Mouse (Mus musculus): ENCODE measurements around the gene Gm525. TPM values are rescaled to one million over a fixed set of nuclear protein-coding genes. Genes with fewer than 3 reads are reported as not detected.

The Gm525 gene
- total RNA-seq, 2 experiments from 2014 or later: not detected

GRCm38 (mm10) chr11:89098083-89098835 lies 24.6 kb downstream of the Gm525 start:
- DNase-seq: no peak

- no peak for DNase-seq
These were observed 25.3 kb downstream of the Gm525 start for GRCm38 (mm10) chr11:89098930-89099329.

- peak; percentile 89 for DNase-seq
These were observed 26.8 kb downstream of the Gm525 start for GRCm38 (mm10) chr11:89100403-89100802.

- DNase-seq: peak; percentile 46
These were observed 27.2 kb downstream of the Gm525 start for GRCm38 (mm10) chr11:89100826-89101321.

GRCm38 (mm10) chr11:89103166-89103565 lies 29.5 kb downstream of the Gm525 start:
- peak; percentile 34 for DNase-seq

GRCm38 (mm10) chr11:89105211-89105610 lies 31.6 kb downstream of the Gm525 start:
- DNase-seq: no peak

GRCm38 (mm10) chr11:89105823-89106222 lies 32.2 kb downstream of the Gm525 start:
- DNase-seq: no peak

- DNase-seq: no peak
These were observed 33.7 kb downstream of the Gm525 start for GRCm38 (mm10) chr11:89107180-89107807.

GRCm38 (mm10) chr11:89124411-89124810 lies 50.8 kb downstream of the Gm525 start:
- DNase-seq: no peak

- DNase-seq: no peak
These were observed 57.2 kb downstream of the Gm525 start for GRCm38 (mm10) chr11:89130856-89131255.

GRCm38 (mm10) chr11:89132406-89132805 lies 58.8 kb downstream of the Gm525 start:
- DNase-seq: peak; percentile 29

GRCm38 (mm10) chr11:89134211-89134610 lies 60.6 kb downstream of the Gm525 start:
- no peak for DNase-seq

- no peak for DNase-seq
These were observed 64.3 kb downstream of the Gm525 start for GRCm38 (mm10) chr11:89137915-89138314.

Other genes with a start within 250 kb of the Gm525 start
- 10 to 100 TPM; 66.9 to 77.5 TPM for gene Akap1, start 209.3 kb upstream of the Gm525 start, total RNA-seq (2021)
- gene Scpep1, start 118.4 kb upstream of the Gm525 start, total RNA-seq (2021): 10 to 100 TPM; 27.2 to 30.4 TPM
- not detected for gene Elobl, start 106.9 kb upstream of the Gm525 start, total RNA-seq (2021)
- 1 to 10 TPM; 3.9 to 5.7 TPM for gene Coil, start 103.6 kb upstream of the Gm525 start, total RNA-seq (2021)
- 10 to 100 TPM; 18.0 to 20.0 TPM for gene Trim25, start 74.5 kb upstream of the Gm525 start, total RNA-seq (2021)
- gene Dgke, start 7.0 kb upstream of the Gm525 start, total RNA-seq (2021): 1 to 10 TPM; 4.5 to 5.4 TPM
- 1 to 10 TPM; 1.2 to 2.0 TPM for gene Nog, start 228.5 kb downstream of the Gm525 start, total RNA-seq (2021)